In the genomic region with DNA sequence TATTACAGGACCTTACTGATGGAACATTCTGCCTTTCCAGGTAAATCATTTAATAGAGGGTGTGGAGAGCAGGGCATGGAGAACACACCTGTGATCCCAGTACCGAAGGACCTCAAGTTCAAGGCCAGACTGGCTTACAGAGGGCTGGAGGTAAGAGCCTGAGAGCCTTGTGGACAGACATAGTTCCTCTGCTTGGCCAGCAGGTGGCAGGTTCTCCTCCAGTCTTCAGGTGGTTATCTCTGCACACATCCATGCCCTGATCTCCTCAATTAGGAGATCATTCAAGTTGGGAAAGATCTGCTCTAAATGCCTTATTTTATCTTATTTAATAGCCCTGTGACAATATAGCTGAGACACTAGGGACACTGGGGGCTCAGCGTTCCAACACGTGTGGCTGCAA, we compare ENCODE assay signal across 10 mouse cellular contexts. TPM values are rescaled to one million over a fixed set of nuclear protein-coding genes. Genes with fewer than 3 reads are reported as not detected.
A peak's percentile ranks its signal among the peaks of the same experiment; 100 is the strongest.
DNase-seq lines count a peak whose midpoint lies in the region; ATAC-seq and TF ChIP-seq lines count a peak whose summit lies in the region.
"Had no signal": no experiment of that assay in that cellular context is flagged by ENCODE, and none has a peak within 500 bp of the region (broad histone marks: within the 10 kb centered on the region; RNA-seq: fewer than 3 reads in every experiment).

No protein-coding gene starts in this region.

- no peaks in the 10 kb centered on the region for H3K36me3 ChIP-seq in spleen, adult 2 months (ENCODE audit: control insufficient read depth, insufficient read depth, low read length)
- H3K36me3 ChIP-seq: forebrain, embryonic 12.5 days had no signal

- 68% methylated on average over 3 of the region's 3 CpGs for WGBS in spleen, adult 2 months

- no peak overlapping the region for H3K27ac ChIP-seq in spleen, adult 2 months (ENCODE audit: insufficient read depth, low read length)
- H3K27ac ChIP-seq: forebrain, embryonic 12.5 days had no signal

- H3K4me1 ChIP-seq in spleen, adult 2 months (ENCODE audit: control insufficient read depth, insufficient read depth, insufficient read length) = no peaks in the 10 kb centered on the region
- H3K4me1 ChIP-seq: forebrain, embryonic 12.5 days had no signal

- peak; percentile 58 for ATAC-seq in granulocyte monocyte progenitor cell, adult 5-6 weeks (replicated peaks; ENCODE audit: poor library complexity, severe bottlenecking)

- H3K27me3 ChIP-seq in spleen, adult 2 months (ENCODE audit: control insufficient read depth, insufficient read depth, low read length) = no peaks in the 10 kb centered on the region
- H3K27me3 ChIP-seq: forebrain, embryonic 12.5 days had no signal

- no peak overlapping the region for H3K4me3 ChIP-seq in spleen, adult 2 months (ENCODE audit: extremely low read depth, insufficient read depth, insufficient read length)
- H3K4me3 ChIP-seq: forebrain, embryonic 12.5 days had no signal

- TF ChIP-seq CTCF in spleen, adult 2 months (IDR thresholded peaks at IDR 0.05; ENCODE audit: extremely low read depth, insufficient read depth, insufficient read length, insufficient replicate concordance) = peak; percentile 56; the same call in 1 of the 2 replicates

- peak; percentile 41 for DNase-seq in heart, adult 11 months
- DNase-seq in heart, adult 8-10 months (ENCODE audit: low spot score) = no peak
- peak in 1 of 2 experiments; percentile 9 for DNase-seq in spleen, adult 2 months (ENCODE audit: low read depth in 1 of 2, low spot score in 2 of 2)
- DNase-seq in spleen, adult 12 weeks (ENCODE audit: low spot score) = no peak
- DNase-seq in yolk sac, embryonic 10.5 days (ENCODE audit: low spot score) = peak; percentile 15
- no peak for DNase-seq in ovary, postnatal 10 days (ENCODE audit: low spot score)
- DNase-seq in gastrocnemius, adult 8-10 months (ENCODE audit: low spot score in 2 of 2) = no peak

- no peak for TF ChIP-seq POLR2A in spleen, adult 2 months (IDR thresholded peaks at IDR 0.05; ENCODE audit: low read depth, low read length)

RNA-seq across cellular contexts. Expression of gene Ly6g, which starts 11.3 kb away (rescaled TPM):
- not detected for total RNA-seq in heart, adult 8-10 months (2022)
- 1.7 TPM in 2 replicates for polyA plus RNA-seq in spleen, adult 2 months (2012; rRNA removed)
- 2.7 TPM in 1 of 2 replicates, not detected in the other for total RNA-seq in granulocyte monocyte progenitor cell, adult 5-6 weeks (2014; fragmentation: Nextera tagmentation)
- total RNA-seq in granulocyte monocyte progenitor cell, adult 5-6 weeks (2017) = 3.2 and 4.9 TPM in 2 replicates
- not detected for total RNA-seq in gastrocnemius, adult 8-10 months (2022)
- total RNA-seq: layer of hippocampus, postnatal 14 days had no signal
- polyA plus RNA-seq: forebrain, embryonic 12.5 days had no signal

RNA-seq across cellular contexts. Expression of gene Ly6c2, which starts 32.0 kb away (rescaled TPM):
- total RNA-seq in heart, adult 8-10 months (2022) = 1 to 10 TPM; 5.5 to 9.5 (median 6.9) TPM
- 193 and 254 TPM in 2 replicates for polyA plus RNA-seq in spleen, adult 2 months (2012; rRNA removed)
- total RNA-seq in granulocyte monocyte progenitor cell, adult 5-6 weeks (2014; fragmentation: Nextera tagmentation) = 3,770 and 4,250 TPM in 2 replicates
- 1,953 and 2,572 TPM in 2 replicates for total RNA-seq in granulocyte monocyte progenitor cell, adult 5-6 weeks (2017)
- 1 to 10 TPM; 1.8 to 3.3 (median 3.1) TPM for total RNA-seq in gastrocnemius, adult 8-10 months (2022)
- polyA plus RNA-seq: forebrain, embryonic 12.5 days had no signal

Comparison
In these comparisons a context has a peak if more than half of its experiments do, and no peak if none do; other contexts are left out.
1. DNase-seq: peak in heart, adult 11 months (single experiment) and yolk sac, embryonic 10.5 days (single experiment); none in heart, adult 8-10 months (single experiment), spleen, adult 12 weeks (single experiment), ovary, postnatal 10 days (single experiment) and gastrocnemius, adult 8-10 months (0 of 2).
2. RNA of gene Ly6c2, which starts 32.0 kb away (total RNA-seq): 1,953 to 4,250 TPM in granulocyte monocyte progenitor cell, adult 5-6 weeks; 5.5 to 9.5 TPM in heart, adult 8-10 months and 1.8 to 3.3 TPM in gastrocnemius, adult 8-10 months; every median in the first group is over 100 times any median in the second.